Mouse (Mus musculus): ENCODE measurements around the gene St6galnac6. TPM values are rescaled to one million over a fixed set of nuclear protein-coding genes. Genes with fewer than 3 reads are reported as not detected.

The St6galnac6 gene
- polyA plus RNA-seq, 1 experiment from 2014 or later: 27.7 TPM

- 84% methylated on average over 6 of the region's 6 CpGs for WGBS
- Histone ChIP-seq H3K27ac (replicated peaks) (peak within 1 kb of the TSS; percentile 46), H3K4me1 (replicated peaks) (peaks cover 33% of the 10 kb centered on the region), H3K4me3 (peak within 1 kb of the TSS; percentile 54), H3K9me3 (no peaks in the 10 kb centered on the region), H3K36me3 (no peaks in the 10 kb centered on the region), H3K9ac (peak within 1 kb of the TSS; percentile 59), H3K4me2 (peak within 1 kb of the TSS; percentile 94), H3K27me3 (peaks cover 10% of the 10 kb centered on the region)
- ATAC-seq (ENCODE audit: low FRiP score, low read depth): no peak
Measured at GRCm38 (mm10) chr2:32574497-32574896, 25.0 kb upstream of the St6galnac6 start, which contains the start of gene Pip5kl1. Gene Pip5kl1 (plus strand): TSS chr2:32574797.

- peak overlapping the region; percentile 46 for H3K27ac ChIP-seq (replicated peaks)
- ATAC-seq (ENCODE audit: low FRiP score, low read depth): no peak
- WGBS: 1% methylated on average over 26 of the region's 26 CpGs
- no peaks in the 10 kb centered on the region for H3K9me3 ChIP-seq
- H3K27me3 ChIP-seq: peaks cover 16% of the 10 kb centered on the region
- peak overlapping the region; percentile 94 for H3K4me2 ChIP-seq
- H3K36me3 ChIP-seq: no peaks in the 10 kb centered on the region
- peak overlapping the region; percentile 54 for H3K4me3 ChIP-seq
- H3K9ac ChIP-seq: peak overlapping the region; percentile 59
- H3K4me1 ChIP-seq (replicated peaks): peaks cover 33% of the 10 kb centered on the region
Measured at GRCm38 (mm10) chr2:32574901-32575585, 24.5 kb upstream of the St6galnac6 start.

- peak within 1 kb of the TSS; percentile 59 for H3K9ac ChIP-seq
- H3K27ac ChIP-seq (replicated peaks): peak within 1 kb of the TSS; percentile 46
- H3K4me2 ChIP-seq: peak within 1 kb of the TSS; percentile 94
- peak within 1 kb of the TSS; percentile 54 for H3K4me3 ChIP-seq
- peaks cover 29% of the 10 kb centered on the region for H3K4me1 ChIP-seq (replicated peaks)
- H3K9me3 ChIP-seq: no peaks in the 10 kb centered on the region
- peaks cover 17% of the 10 kb centered on the region for H3K27me3 ChIP-seq
- ATAC-seq (ENCODE audit: low FRiP score, low read depth): peak; percentile 81
- 5% methylated on average over 28 of the region's 28 CpGs for WGBS
- H3K36me3 ChIP-seq: no peaks in the 10 kb centered on the region
Measured at GRCm38 (mm10) chr2:32575586-32576160, 23.8 kb upstream of the St6galnac6 start, which contains the start of gene 9430097D07Rik. Gene 9430097D07Rik (minus strand): TSS chr2:32575684.

- Histone ChIP-seq H3K4me2 (peak overlapping the region; percentile 94; the same call in 1 of the 2 replicates), H3K4me1 (replicated peaks) (peaks cover 30% of the 10 kb centered on the region), H3K4me3 (peak overlapping the region; percentile 54; the same call in 1 of the 2 replicates), H3K27ac (replicated peaks) (no peak overlapping the region), H3K36me3 (no peaks in the 10 kb centered on the region), H3K9ac (0 out of 2 replicates have a peak overlapping the region, but pooled peaks have one; percentile 59), H3K27me3 (peaks cover 17% of the 10 kb centered on the region), H3K9me3 (no peaks in the 10 kb centered on the region)
- WGBS: 91% methylated on average over 9 of the region's 9 CpGs
- ATAC-seq (ENCODE audit: low FRiP score, low read depth): no peak
Measured at GRCm38 (mm10) chr2:32576532-32576931, 23.0 kb upstream of the St6galnac6 start.

GRCm38 (mm10) chr2:32578146-32579046 lies 21.1 kb upstream of the St6galnac6 start:
- Histone ChIP-seq H3K27ac (replicated peaks) (no peak overlapping the region), H3K36me3 (no peaks in the 10 kb centered on the region), H3K9me3 (no peaks in the 10 kb centered on the region), H3K27me3 (peaks cover 17% of the 10 kb centered on the region), H3K4me3 (no peak overlapping the region), H3K9ac (no peak overlapping the region), H3K4me2 (no peak overlapping the region), H3K4me1 (replicated peaks) (peaks cover 36% of the 10 kb centered on the region)
- ATAC-seq (ENCODE audit: low FRiP score, low read depth): no peak
- 46% methylated on average over 25 of the region's 30 CpGs for WGBS

- WGBS: 26% methylated on average over 19 of the region's 19 CpGs
- H3K27ac ChIP-seq (replicated peaks): peak overlapping the region; percentile 39; the same call in 1 of the 2 replicates
- H3K4me2 ChIP-seq: peak overlapping the region; percentile 50
Measured at GRCm38 (mm10) chr2:32581450-32582095, 17.9 kb upstream of the St6galnac6 start.

GRCm38 (mm10) chr2:32582830-32583799 lies 16.4 kb upstream of the St6galnac6 start:
- Histone ChIP-seq H3K4me3 (peak overlapping the region; percentile 19), H3K9ac (peak overlapping the region; percentile 6; the same call in 1 of the 2 replicates), H3K27ac (replicated peaks) (peak overlapping the region; percentile 58), H3K9me3 (no peaks in the 10 kb centered on the region), H3K36me3 (no peaks in the 10 kb centered on the region), H3K4me2 (peak overlapping the region; percentile 56), H3K4me1 (replicated peaks) (peaks cover 38% of the 10 kb centered on the region), H3K27me3 (peaks cover 9% of the 10 kb centered on the region)
- 14% methylated on average over 37 of the region's 37 CpGs for WGBS
- peak; percentile 73 for ATAC-seq (ENCODE audit: low FRiP score, low read depth)

More at GRCm38 (mm10) chr2:32581450-32582095, 17.9 kb upstream of the St6galnac6 start:
- Histone ChIP-seq H3K9ac (no peak overlapping the region), H3K4me1 (replicated peaks) (peaks cover 24% of the 10 kb centered on the region), H3K36me3 (no peaks in the 10 kb centered on the region), H3K9me3 (no peaks in the 10 kb centered on the region), H3K4me3 (peak overlapping the region; percentile 34), H3K27me3 (peaks cover 17% of the 10 kb centered on the region)
- ATAC-seq (ENCODE audit: low FRiP score, low read depth): peak; percentile 60

- peaks cover 57% of the 10 kb centered on the region for H3K4me1 ChIP-seq (replicated peaks)
- ATAC-seq (ENCODE audit: low FRiP score, low read depth): no peak
- no peak overlapping the region for H3K9ac ChIP-seq
- no peaks in the 10 kb centered on the region for H3K27me3 ChIP-seq
- 83% methylated on average over 7 of the region's 7 CpGs for WGBS
- H3K9me3 ChIP-seq: no peaks in the 10 kb centered on the region
- no peak overlapping the region for H3K27ac ChIP-seq (replicated peaks)
- H3K4me3 ChIP-seq: no peak overlapping the region
- H3K36me3 ChIP-seq: no peaks in the 10 kb centered on the region
- H3K4me2 ChIP-seq: no peak overlapping the region
Measured at GRCm38 (mm10) chr2:32585149-32585714, 14.3 kb upstream of the St6galnac6 start.

- ATAC-seq (ENCODE audit: low FRiP score, low read depth): peak; percentile 83
Measured at GRCm38 (mm10) chr2:32586871-32587351, 12.6 kb upstream of the St6galnac6 start, which contains the start of gene St6galnac4. Gene St6galnac4 (plus strand): TSS chr2:32587095.

GRCm38 (mm10) chr2:32587731-32588321 lies 11.7 kb upstream of the St6galnac6 start:
- Histone ChIP-seq H3K9ac (peak overlapping the region; percentile 65), H3K4me1 (replicated peaks) (peaks cover 45% of the 10 kb centered on the region), H3K4me3 (peak overlapping the region; percentile 60), H3K27ac (replicated peaks) (no peak overlapping the region), H3K27me3 (no peaks in the 10 kb centered on the region), H3K9me3 (no peaks in the 10 kb centered on the region), H3K36me3 (no peaks in the 10 kb centered on the region), H3K4me2 (peak overlapping the region; percentile 70)
- 53% methylated on average over 9 of the region's 9 CpGs for WGBS
- no peak for ATAC-seq (ENCODE audit: low FRiP score, low read depth)

More at GRCm38 (mm10) chr2:32586871-32587351, 12.6 kb upstream of the St6galnac6 start, which contains the start of gene St6galnac4:
- Histone ChIP-seq H3K9ac (peak within 1 kb of the TSS; percentile 65), H3K36me3 (no peaks in the 10 kb centered on the region), H3K4me1 (replicated peaks) (peaks cover 52% of the 10 kb centered on the region), H3K27me3 (no peaks in the 10 kb centered on the region), H3K27ac (replicated peaks) (peak within 1 kb of the TSS; percentile 50), H3K4me3 (peak within 1 kb of the TSS; percentile 60), H3K4me2 (peak within 1 kb of the TSS; percentile 70), H3K9me3 (no peaks in the 10 kb centered on the region)
- under 1% methylated on average over 38 of the region's 38 CpGs for WGBS
